Mouse (Mus musculus) liver, embryonic 14.5 days (tissue): ENCODE data around the gene Hacd1.

ENCODE experiments used
- CTCF ChIP-seq: IDR thresholded peaks from 2 replicates; pipeline ENCODE4 v1.5.1; 2016; ENCODE audit warnings: antibody characterized with exemption, low read depth, control low read depth
- EP300 ChIP-seq: IDR thresholded peaks from 2 replicates; pipeline ENCODE4 v1.6.1; 2016; ENCODE audit warnings: antibody characterized with exemption, low read depth

- TF ChIP-seq CTCF: no peak
- TF ChIP-seq EP300: no peak
Measured at GRCm38 (mm10) chr2:14103924-14104323, 48.0 kb upstream of the Hacd1 start.
